Mouse (Mus musculus) bone marrow macrophage, adult 2 months (primary cell): ENCODE results near the gene Serinc5. TPM values are rescaled to one million over a fixed set of nuclear protein-coding genes. Genes with fewer than 3 reads are reported as not detected.

Experiments used
- H3K27ac ChIP-seq: 2 replicates; pipeline ENCODE4 v1.5.1; 2012; ENCODE audit warnings: low read depth, low read length; ENCODE audit not compliant: insufficient read depth
- H3K4me1 ChIP-seq: 2 replicates; pipeline ENCODE4 v1.6.1; 2012; ENCODE audit warnings: low read length; ENCODE audit not compliant: control insufficient read depth, insufficient read depth
- H3K4me3 ChIP-seq: 2 replicates; pipeline ENCODE4 v1.5.1; 2012; ENCODE audit warnings: mild to moderate bottlenecking, low read length, moderate library complexity; ENCODE audit not compliant: insufficient read depth
- CTCF ChIP-seq: IDR thresholded peaks from 2 replicates; pipeline ENCODE4 v1.5.1; 2012; ENCODE audit warnings: low read depth, mild to moderate bottlenecking, low read length, moderate library complexity
- POLR2A ChIP-seq: IDR thresholded peaks from 2 replicates; pipeline ENCODE4 v1.6.1; 2012; ENCODE audit warnings: mild to moderate bottlenecking, low read depth, low read length, borderline replicate concordance
- polyA plus RNA-seq: library from polyadenylated mRNA; stranded (reverse); fragments of >200 nt; gene quantifications from 2 replicates; pipeline ENCODE4 v1.2.4, GENCODE M21; 2012; ENCODE audit not compliant: missing spikeins, insufficient read depth, insufficient read length

Serinc5 gene
- polyA plus RNA-seq, 1 experiment: 17.5 TPM

DNA sequence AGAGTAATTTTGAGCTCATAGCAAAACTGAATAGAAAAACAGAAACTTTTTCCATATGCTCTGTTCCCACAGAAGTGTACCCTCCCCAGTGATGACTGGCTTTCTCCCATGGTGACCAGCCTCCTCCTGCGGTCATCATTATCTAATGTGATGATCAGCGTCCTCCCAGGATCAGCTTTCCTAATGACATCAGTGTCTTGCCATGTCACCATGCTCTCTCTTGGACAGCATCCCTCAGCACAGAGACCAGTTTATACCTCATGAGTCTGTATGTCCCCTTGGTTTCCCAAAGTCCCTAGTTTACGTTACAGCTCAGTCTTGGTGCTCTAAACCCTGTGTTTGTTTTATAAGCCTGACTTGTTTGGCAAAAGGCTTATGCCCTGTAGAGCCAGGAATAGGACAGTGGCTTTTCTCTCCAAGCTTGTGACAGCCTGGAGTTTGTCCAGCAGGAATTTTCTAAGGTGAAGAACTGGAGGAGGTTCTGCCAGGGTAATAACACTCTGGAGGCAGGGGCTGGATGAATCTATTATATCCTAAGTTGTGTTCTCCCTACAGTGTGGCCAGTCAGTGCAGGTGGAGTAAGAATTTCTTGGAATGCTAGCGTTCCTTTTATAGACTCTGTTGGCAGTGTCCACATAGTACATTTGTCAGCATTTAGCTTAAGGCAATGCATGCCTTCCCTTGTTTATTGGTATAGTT lies 46.1 kb downstream of the Serinc5 start:
- TF ChIP-seq CTCF (no peak), POLR2A (no peak)
- H3K27ac ChIP-seq: no peak overlapping the region
- no peak overlapping the region for H3K4me3 ChIP-seq
- no peaks in the 10 kb centered on the region for H3K4me1 ChIP-seq

DNA sequence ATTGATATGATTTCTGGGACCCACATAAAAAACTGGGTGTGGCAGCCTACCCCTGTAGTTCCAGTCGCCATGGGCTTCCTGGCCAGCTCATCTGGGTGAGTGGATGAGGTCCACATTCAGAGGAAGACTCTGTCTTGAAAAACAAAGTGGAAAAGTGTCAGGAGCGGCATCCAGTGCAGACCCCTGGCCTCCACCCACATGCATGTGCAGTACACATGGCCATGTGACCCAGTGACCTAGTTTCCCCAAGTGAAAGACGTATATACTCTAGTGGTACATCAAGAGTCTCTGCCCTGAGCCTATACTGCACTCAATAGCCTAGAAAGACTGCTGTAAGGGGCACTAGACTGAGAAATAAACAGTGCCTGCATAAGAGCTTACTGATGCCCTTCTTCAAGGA lies 48.7 kb downstream of the Serinc5 start:
- H3K4me3 ChIP-seq: no peak overlapping the region
- H3K27ac ChIP-seq: no peak overlapping the region
- H3K4me1 ChIP-seq: peaks cover 2% of the 10 kb centered on the region; the same call in 1 of the 2 replicates
- TF ChIP-seq CTCF (no peak), POLR2A (no peak)

- no peak for TF ChIP-seq CTCF
- TF ChIP-seq POLR2A: no peak
- Histone ChIP-seq H3K4me1 (peaks cover 4% of the 10 kb centered on the region), H3K4me3 (no peak overlapping the region), H3K27ac (no peak overlapping the region)
These were observed 51.8 kb downstream of the Serinc5 start for GRCm38 (mm10) chr13:92662555-92663286.

DNA sequence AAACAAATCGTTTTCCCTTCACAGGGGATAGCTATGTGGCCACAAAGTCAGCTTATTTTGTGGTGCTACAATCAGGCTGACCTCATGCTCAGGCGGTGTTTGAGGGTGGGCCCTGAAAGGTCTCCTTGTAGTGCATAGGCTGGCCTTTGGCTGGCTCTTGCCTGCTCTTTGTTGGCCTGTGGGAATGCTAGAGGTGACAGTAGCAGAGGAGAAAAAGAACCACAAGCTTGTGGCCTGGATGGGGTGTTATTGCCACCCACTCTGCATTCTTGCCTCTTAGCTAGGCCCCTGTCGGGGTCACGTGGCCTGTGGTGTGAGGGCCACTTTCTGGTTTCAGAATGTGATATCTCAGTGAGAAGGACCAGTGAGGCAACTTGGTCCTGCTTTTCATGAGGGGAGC lies 54.1 kb downstream of the Serinc5 start:
- TF ChIP-seq POLR2A: no peak
- TF ChIP-seq CTCF: no peak
- Histone ChIP-seq H3K4me1 (peaks cover 8% of the 10 kb centered on the region), H3K4me3 (no peak overlapping the region), H3K27ac (no peak overlapping the region)

GRCm38 (mm10) chr13:92668214-92668985 lies 57.5 kb downstream of the Serinc5 start:
- Histone ChIP-seq H3K4me1 (peaks cover 6% of the 10 kb centered on the region), H3K4me3 (no peak overlapping the region), H3K27ac (no peak overlapping the region)
- TF ChIP-seq CTCF (no peak), POLR2A (no peak)

DNA sequence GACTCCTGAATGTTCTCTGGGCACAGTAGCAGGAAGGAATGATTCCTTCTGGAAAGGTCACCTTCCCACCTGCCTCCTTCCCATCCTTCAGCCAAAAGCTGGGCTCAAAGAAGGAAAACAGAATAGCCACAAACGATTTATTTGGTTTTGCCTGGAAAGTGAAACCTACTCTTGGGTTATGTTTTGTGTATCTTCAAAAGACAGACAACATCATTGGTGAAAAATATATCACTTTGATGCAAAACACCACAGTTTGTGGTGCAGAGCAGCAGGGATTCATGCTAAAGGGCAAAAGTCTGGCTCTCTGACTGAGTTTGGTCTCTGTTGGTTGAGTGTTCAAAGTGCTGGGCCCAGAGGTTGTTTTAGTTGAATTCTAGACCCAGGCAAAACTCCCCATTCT lies 60.8 kb downstream of the Serinc5 start:
- Histone ChIP-seq H3K27ac (no peak overlapping the region), H3K4me3 (no peak overlapping the region), H3K4me1 (peaks cover 6% of the 10 kb centered on the region)
- TF ChIP-seq CTCF: no peak
- no peak for TF ChIP-seq POLR2A

DNA sequence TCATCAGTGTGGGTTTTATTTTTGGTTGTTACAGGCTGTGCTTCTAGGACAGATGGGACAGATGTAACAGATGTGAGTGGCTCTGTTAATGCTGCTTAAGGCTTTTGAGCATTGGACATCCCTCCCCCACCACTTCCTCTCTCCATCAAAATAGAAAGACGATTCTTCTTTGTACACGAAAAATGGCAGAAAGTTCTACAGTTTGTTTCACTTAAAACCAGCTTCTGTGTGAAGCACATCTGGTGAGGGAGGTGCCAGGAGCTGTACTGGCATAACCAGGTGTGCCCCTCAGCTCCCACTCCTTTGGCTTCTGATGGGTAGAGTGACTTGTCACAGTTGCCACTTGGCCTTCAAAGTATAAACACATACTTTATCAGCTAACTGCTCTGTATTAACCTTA lies 63.8 kb downstream of the Serinc5 start:
- H3K4me3 ChIP-seq: no peak overlapping the region
- TF ChIP-seq POLR2A: no peak
- TF ChIP-seq CTCF: no peak
- no peak overlapping the region for H3K27ac ChIP-seq
- no peaks in the 10 kb centered on the region for H3K4me1 ChIP-seq

- TF ChIP-seq POLR2A: no peak
- no peak for TF ChIP-seq CTCF
- H3K4me1 ChIP-seq: no peaks in the 10 kb centered on the region
- H3K4me3 ChIP-seq: no peak overlapping the region
- H3K27ac ChIP-seq: no peak overlapping the region
These were observed 64.4 kb downstream of the Serinc5 start for GRCm38 (mm10) chr13:92675308-92675707.

- H3K4me3 ChIP-seq: no peak overlapping the region
- no peaks in the 10 kb centered on the region for H3K4me1 ChIP-seq
- TF ChIP-seq POLR2A (no peak), CTCF (no peak)
- no peak overlapping the region for H3K27ac ChIP-seq
These were observed 65.2 kb downstream of the Serinc5 start for GRCm38 (mm10) chr13:92675897-92676584.
